ENCODE assay signal across 1 mouse cellular context in the genomic region with DNA sequence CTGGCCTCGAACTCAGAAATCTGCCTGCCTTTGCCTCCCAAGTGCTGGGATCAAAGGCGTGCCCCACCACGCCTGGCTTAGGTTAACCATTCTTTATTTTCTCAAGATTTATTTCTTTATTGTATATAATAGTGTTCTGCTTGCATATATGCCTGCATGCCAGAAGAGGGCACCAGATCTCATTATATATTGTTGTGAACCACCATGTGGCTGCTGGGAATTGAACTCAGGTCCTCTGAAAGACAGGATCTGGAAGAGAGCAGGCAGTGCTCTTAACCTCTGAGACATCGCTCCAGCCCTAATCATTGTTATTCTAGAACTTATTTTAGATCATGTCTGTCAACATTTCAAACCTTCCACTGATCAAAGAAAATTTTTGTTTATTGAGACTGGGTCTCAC.
TF ChIP-seq lines count a peak whose summit lies in the region.

No protein-coding gene starts in this region.

TF ChIP-seq in MEL, 35 proteins besides CTCF, POLR2A, EP300 and RAD21:
- 0 out of 2 replicates have a peak, but pooled peaks have one; percentile 32 for TF ChIP-seq HCFC1 (IDR thresholded peaks at IDR 0.05; ENCODE audit: low read depth, low read length)
- no peak for TF ChIP-seq BHLHE40 (IDR thresholded peaks at IDR 0.05; ENCODE audit: borderline replicate concordance, low read depth, low read length)
- TF ChIP-seq MXI1 (IDR thresholded peaks at IDR 0.05; ENCODE audit: low read depth, low read length), result peak; percentile 58; the same call in 1 of the 2 replicates
- TF ChIP-seq RCOR1 (IDR thresholded peaks at IDR 0.05; ENCODE audit: low read depth, low read length), result peak; percentile 53; the same call in 1 of the 2 replicates
- no peak for TF ChIP-seq MAZ (IDR thresholded peaks at IDR 0.05; ENCODE audit: low read depth, low read length)
- TF ChIP-seq MAFK (IDR thresholded peaks at IDR 0.05; ENCODE audit: borderline replicate concordance, low read depth, low read length), result no peak
- TF ChIP-seq ZC3H11A (IDR thresholded peaks at IDR 0.05; ENCODE audit: low read depth, low read length), result peak; percentile 52; the same call in 1 of the 2 replicates
- 0 out of 2 replicates have a peak, but pooled peaks have one; percentile 18 for TF ChIP-seq ZNF384 (IDR thresholded peaks at IDR 0.05; ENCODE audit: low read depth, low read length)
- peak; percentile 71; the same call in 1 of the 2 replicates for TF ChIP-seq MYC (IDR thresholded peaks at IDR 0.05; ENCODE audit: low read depth, low read length)
- no peak for TF ChIP-seq CHD1 (IDR thresholded peaks at IDR 0.05; ENCODE audit: low read depth, low read length)
- 0 out of 2 replicates have a peak, but pooled peaks have one; percentile 13 for TF ChIP-seq E2F4 (IDR thresholded peaks at IDR 0.05; ENCODE audit: borderline replicate concordance, low read depth, low read length)
- peak; percentile 54; the same call in 1 of the 2 replicates for TF ChIP-seq MAX (IDR thresholded peaks at IDR 0.05; ENCODE audit: low read length)
- no peak for TF ChIP-seq GABPA (IDR thresholded peaks at IDR 0.05; ENCODE audit: low read depth, low read length)
- TF ChIP-seq SMC3 (IDR thresholded peaks at IDR 0.05; ENCODE audit: low read depth, low read length), result peak; percentile 69
- TF ChIP-seq SIN3A (IDR thresholded peaks at IDR 0.05; ENCODE audit: low read length), result peak; percentile 53; the same call in 1 of the 2 replicates
- no peak for TF ChIP-seq TAL1 (IDR thresholded peaks at IDR 0.05; ENCODE audit: low read length)
- TF ChIP-seq ZKSCAN1 (IDR thresholded peaks at IDR 0.05; ENCODE audit: low read depth, low read length), result no peak
